Mouse (Mus musculus) small intestine, adult 2 months (tissue): Measurements from ENCODE around the gene Ggt5.

Source experiments
- CTCF ChIP-seq: fragments of 200-500 bp; IDR thresholded peaks from 2 replicates; pipeline ENCODE4 v1.5.1; 2012; ENCODE audit warnings: low read depth, mild to moderate bottlenecking, control low read depth, inconsistent platforms, low read length, moderate library complexity, mixed read lengths; ENCODE audit not compliant: insufficient replicate concordance, insufficient read length; ENCODE audit errors: extremely low read depth
- POLR2A ChIP-seq: fragments of 200-500 bp; IDR thresholded peaks from 2 replicates; pipeline ENCODE4 v1.6.1; 2012; ENCODE audit warnings: low read depth, mild to moderate bottlenecking, control low read depth, inconsistent platforms, low read length, moderate library complexity

DNA sequence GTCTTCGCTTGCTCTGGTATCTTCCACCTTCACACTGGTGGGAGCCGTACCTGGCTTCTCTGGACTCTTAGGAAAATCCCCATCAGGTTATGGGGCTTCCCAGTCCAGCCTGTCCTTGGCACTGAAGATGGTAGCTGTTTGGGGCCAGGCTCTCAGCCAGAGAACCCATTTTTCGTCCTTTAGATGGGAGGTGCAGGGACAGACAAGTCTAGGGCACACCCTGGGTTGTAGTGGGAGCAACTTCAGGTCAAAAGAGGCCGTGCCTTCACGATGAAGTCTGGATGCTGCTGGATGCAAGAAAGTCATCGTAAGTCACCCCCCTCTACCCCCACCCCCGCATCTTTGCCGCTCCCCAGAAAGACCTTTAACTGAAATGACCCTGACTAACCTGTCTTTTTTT, 45.5 kb downstream of the Ggt5 start:
- no peak for TF ChIP-seq POLR2A
- TF ChIP-seq CTCF = no peak
